Mouse (Mus musculus) CD4-positive, CD25-positive, alpha-beta regulatory T cell, adult 9 weeks (primary cell): ENCODE results near the gene Tnfaip8l1. TPM values are rescaled to one million over a fixed set of nuclear protein-coding genes. Genes with fewer than 3 reads are reported as not detected.

Source experiments
- polyA plus RNA-seq: library from polyadenylated mRNA; unstranded; fragments of 100-300 nt; shearing (Covaris generic); gene quantifications from one replicate; pipeline ENCODE4 v1.2.1, GENCODE M21; 2017

Tnfaip8l1 gene
- 40.2 TPM for polyA plus RNA-seq

DNA sequence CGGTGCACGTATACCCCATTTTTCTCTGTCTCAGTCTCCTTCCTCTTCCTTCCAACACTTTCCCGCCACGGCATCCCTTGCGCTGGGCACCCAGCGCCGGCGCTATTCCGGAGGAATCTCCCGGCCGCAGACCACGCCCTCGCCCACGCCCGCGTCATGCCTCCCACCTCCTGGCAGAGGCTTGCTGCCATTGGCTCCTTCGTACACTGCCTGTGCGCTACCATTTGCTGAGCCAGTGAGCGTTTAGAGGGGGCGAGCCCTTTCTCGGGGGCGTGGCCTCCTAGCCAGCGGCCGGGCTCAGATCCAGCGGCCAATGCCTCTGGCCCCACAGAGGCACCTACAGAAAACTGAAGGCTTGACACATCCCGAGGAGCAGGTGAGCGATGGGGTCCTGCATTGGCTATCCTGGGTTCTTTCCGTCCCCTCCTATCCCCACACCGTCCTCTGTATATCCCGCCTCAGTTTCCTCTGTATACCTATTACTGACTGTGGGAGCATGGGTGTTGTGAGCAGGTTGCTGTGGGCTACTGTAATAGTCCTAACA, at the start of gene Tnfaip8l1:
Gene Tnfaip8l1, plus strand, starts transcription at position 247 of the 544 bp plus-strand sequence.

DNA sequence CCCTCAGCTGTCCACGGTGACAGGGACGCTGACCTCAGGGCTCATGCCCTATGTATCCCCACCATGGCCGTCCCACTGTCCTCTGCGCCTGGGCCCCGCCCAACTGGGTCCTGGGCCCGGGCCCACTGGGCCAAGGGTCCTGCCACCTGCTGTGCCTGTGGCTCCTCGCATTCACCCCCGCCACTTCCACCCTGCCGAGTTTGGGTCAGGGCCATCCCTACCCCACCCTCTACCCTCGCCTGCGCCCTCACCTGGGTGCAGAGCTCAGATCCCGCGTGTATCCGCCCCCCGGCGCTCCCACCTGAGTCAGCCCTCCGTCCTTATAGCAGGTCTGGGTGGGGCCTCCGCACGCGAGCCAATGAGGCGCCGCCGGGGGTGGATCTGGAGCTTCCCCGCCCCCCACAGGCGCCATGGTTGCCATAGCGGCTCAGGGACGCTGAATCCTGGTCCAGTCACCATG, 45.0 kb upstream of the Tnfaip8l1 start, which contains the start of gene Plin5:
Gene Plin5, minus strand, starts transcription at position 346 of the 460 bp plus-strand sequence.

DNA sequence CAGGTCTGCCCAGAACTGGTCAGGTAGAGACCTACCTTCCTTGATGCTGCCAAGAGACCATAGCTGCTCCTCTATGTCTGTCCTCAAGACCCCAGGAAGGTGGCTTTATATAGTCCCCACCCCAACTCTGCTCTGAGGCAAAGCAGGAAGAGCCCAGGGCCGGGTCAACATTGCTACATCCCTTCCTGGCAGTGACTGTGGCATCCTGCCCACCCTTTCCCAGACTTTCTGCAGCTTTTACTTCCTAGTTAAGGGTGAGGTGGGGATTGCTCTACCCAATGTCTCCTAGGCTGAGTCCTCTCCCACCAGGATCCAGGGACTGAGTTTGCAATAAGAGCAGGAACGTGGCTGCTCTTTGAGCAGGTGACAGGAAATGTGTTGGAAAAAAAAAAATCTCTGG, 40.5 kb upstream of the Tnfaip8l1 start, which contains the start of gene Lrg1:
Gene Lrg1, minus strand, starts transcription at position 176 of the 400 bp plus-strand sequence.

DNA sequence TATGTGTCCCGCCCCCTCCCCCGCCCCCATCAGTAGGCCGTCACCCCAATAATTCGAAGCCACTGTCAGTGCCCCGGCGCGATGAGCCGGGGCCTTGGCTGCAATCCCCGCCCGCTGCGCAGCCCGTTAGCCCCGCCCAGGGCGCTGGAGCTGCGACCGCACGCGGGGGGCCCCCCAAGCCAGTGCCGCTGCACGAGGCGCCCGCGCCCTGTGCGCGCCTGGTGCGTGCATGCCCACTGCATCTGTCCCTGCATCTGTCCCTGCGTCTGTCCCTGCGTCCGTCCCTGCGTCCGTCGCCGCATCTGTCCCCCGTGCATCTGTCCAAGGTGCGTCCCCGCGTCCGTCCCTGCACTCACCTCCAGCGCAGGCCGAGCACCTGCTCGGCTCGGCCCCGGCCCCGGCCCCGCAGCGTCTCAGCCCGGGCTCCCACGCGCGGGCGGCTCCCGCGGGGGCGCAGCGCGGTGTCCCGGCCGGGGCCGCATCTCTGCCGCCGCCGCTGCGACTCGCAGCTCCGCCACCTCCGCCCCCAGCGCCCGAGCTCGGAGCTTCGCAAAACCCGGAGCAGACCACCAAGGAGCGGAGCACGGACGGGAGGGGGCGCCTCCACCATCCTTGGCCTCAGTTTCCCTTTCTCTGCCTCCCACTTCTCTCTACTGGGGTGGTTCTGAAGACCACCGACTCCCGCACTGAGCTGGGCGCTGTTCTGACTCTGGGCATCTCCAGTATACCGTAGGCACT, 22.2 kb upstream of the Tnfaip8l1 start, which contains the start of gene Sema6b:
Gene Sema6b, minus strand, starts transcription at position 486 of the 738 bp plus-strand sequence.

DNA sequence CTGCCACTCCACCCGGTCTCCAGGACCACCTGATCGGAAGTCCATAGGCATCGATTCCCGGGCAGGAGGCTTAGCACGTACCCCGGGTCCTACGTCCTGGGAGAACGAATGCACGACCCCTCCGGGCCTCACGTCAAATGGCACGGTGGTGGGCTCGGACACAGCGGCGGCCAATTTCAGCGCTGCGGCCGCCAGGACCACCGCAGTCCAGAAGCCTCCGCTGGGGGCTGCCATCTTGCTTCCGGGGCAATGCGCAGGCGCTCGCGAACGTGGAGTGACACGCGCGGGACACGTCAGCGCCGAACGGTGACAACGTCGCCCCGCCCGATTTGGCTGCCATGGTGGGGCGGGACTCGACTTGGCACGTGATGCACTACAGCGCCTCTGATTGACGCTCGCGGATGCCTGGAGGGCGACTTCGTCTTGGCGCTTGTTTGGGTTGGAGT, 21.4 kb downstream of the Tnfaip8l1 start, which contains the start of gene Mydgf:
Gene Mydgf, minus strand, starts transcription at position 263 of the 446 bp plus-strand sequence.

DNA sequence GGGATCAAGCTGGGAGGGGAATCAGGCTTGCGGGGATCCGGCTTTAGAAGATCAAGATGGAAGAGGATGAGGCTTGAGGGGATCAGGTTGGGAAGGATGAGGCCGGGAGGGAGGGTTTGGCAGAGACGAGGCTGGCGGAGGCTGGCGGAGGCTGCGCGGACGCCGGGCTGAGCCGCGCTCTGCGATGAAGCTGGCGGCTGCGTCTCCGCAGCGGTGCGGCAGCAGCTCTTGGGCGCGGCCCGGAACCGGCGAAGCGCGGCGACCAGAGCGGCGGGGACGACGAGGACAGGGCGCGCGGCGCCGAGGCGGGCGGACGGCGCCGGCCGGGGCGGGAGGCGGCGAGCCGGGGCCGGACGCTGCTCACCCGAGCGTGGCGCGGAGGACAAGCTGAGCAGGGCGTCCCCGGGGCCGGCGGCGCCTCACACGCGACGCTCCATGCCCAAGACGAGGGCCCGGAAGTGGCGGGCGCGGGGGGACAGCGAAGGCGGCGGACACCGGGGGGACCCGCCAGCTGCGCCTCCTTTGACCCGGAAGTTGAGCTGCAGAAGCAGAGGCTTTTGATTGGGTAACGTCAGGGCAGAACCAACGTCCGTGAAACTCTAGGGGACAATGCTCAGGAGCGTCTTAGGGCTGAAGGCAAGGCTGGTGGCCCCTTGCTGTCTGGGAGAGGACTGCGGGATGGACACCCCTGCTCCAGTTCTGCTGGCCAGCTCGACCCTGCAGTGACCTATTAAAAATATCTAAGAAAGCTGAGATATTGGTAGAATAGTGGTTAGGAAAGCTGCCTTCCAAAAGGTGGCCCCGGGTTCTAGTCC, 56.3 kb downstream of the Tnfaip8l1 start, which contains the start of gene Dpp9:
Gene Dpp9, minus strand, starts transcription at position 529 of the 815 bp plus-strand sequence.

Other genes with a start within 250 kb of the Tnfaip8l1 start
- 15.2 TPM for gene Zfp119b, start 213.0 kb upstream of the Tnfaip8l1 start, polyA plus RNA-seq
- gene Ebi3, start 209.8 kb upstream of the Tnfaip8l1 start, polyA plus RNA-seq: 48.5 TPM
- 40.2 TPM for gene Yju2, start 203.4 kb upstream of the Tnfaip8l1 start, polyA plus RNA-seq
- gene Shd, start 192.0 kb upstream of the Tnfaip8l1 start, polyA plus RNA-seq: 0.19 TPM
- gene Fsd1, start 176.0 kb upstream of the Tnfaip8l1 start, polyA plus RNA-seq: not detected
- gene Stap2, start 156.9 kb upstream of the Tnfaip8l1 start, polyA plus RNA-seq: 0.24 TPM
- 29.7 TPM for gene Mpnd, start 156.8 kb upstream of the Tnfaip8l1 start, polyA plus RNA-seq
- gene Sh3gl1, start 125.8 kb upstream of the Tnfaip8l1 start, polyA plus RNA-seq: 149 TPM
- gene Chaf1a, start 122.0 kb upstream of the Tnfaip8l1 start, polyA plus RNA-seq: 0.52 TPM
- 82.8 TPM for gene Ubxn6, start 87.4 kb upstream of the Tnfaip8l1 start, polyA plus RNA-seq
- 145 TPM for gene Hdgfl2, start 82.8 kb upstream of the Tnfaip8l1 start, polyA plus RNA-seq
- not detected for gene Plin4, start 52.7 kb upstream of the Tnfaip8l1 start, polyA plus RNA-seq
- not detected for gene Plin5, start 44.9 kb upstream of the Tnfaip8l1 start, polyA plus RNA-seq
- gene Lrg1, start 40.5 kb upstream of the Tnfaip8l1 start, polyA plus RNA-seq: not detected
- not detected for gene Sema6b, start 22.1 kb upstream of the Tnfaip8l1 start, polyA plus RNA-seq
- 74.8 TPM for gene Mydgf, start 21.4 kb downstream of the Tnfaip8l1 start, polyA plus RNA-seq
- gene Dpp9, start 56.4 kb downstream of the Tnfaip8l1 start, polyA plus RNA-seq: 29.9 TPM
- gene Fem1a, start 94.3 kb downstream of the Tnfaip8l1 start, polyA plus RNA-seq: 2.6 TPM
- 9.7 TPM for gene Ticam1, start 114.3 kb downstream of the Tnfaip8l1 start, polyA plus RNA-seq
- 42.3 TPM for gene Plin3, start 130.4 kb downstream of the Tnfaip8l1 start, polyA plus RNA-seq
- not detected for gene Arrdc5, start 137.8 kb downstream of the Tnfaip8l1 start, polyA plus RNA-seq
- 14.2 TPM for gene Uhrf1, start 140.8 kb downstream of the Tnfaip8l1 start, polyA plus RNA-seq
- gene Kdm4b, start 163.6 kb downstream of the Tnfaip8l1 start, polyA plus RNA-seq: 8.6 TPM